Mouse (Mus musculus) liver, embryonic 16.5 days (tissue): ENCODE data around the gene 2210016L21Rik. TPM values are rescaled to one million over a fixed set of nuclear protein-coding genes. Genes with fewer than 3 reads are reported as not detected.
A peak's percentile ranks its signal among the peaks of the same experiment; 100 is the strongest.

Experiments
- ATAC-seq: fragments of 200-750 bp; cut with Nextera tagmentation; 2 replicates; pipeline ENCODE4 v1.8.0; 2017; ENCODE audit warnings: low read depth, mild to moderate bottlenecking, moderate number of reproducible peaks, moderate library complexity
- H3K27ac ChIP-seq: fragments of 300-500 bp; sonication (generic); 2 replicates; pipeline ENCODE4 v1.5.1; 2014; ENCODE audit warnings: mild to moderate bottlenecking, low read length
- H3K27me3 ChIP-seq: fragments of 300-500 bp; sonication (generic); 2 replicates; pipeline ENCODE4 v1.6.1; 2014; ENCODE audit warnings: low read depth, low read length, mixed read lengths; ENCODE audit not compliant: control insufficient read depth, insufficient read depth
- H3K36me3 ChIP-seq: fragments of 300-500 bp; sonication (generic); 2 replicates; pipeline ENCODE4 v1.6.1; 2014; ENCODE audit warnings: mild to moderate bottlenecking; ENCODE audit not compliant: control insufficient read depth, insufficient read depth
- H3K4me1 ChIP-seq: fragments of 300-500 bp; sonication (generic); 2 replicates; pipeline ENCODE4 v1.6.1; 2014; ENCODE audit warnings: low read depth, low read length, mixed read lengths; ENCODE audit not compliant: control insufficient read depth
- H3K4me2 ChIP-seq: fragments of 300-500 bp; sonication (generic); 2 replicates; pipeline ENCODE4 v1.6.1; 2014; ENCODE audit warnings: low read depth, low read length, mixed read lengths
- H3K4me3 ChIP-seq: fragments of 300-500 bp; sonication (generic); 2 replicates; pipeline ENCODE4 v1.5.1; 2014; ENCODE audit warnings: low read depth, mild to moderate bottlenecking, low read length
- H3K9ac ChIP-seq: fragments of 300-500 bp; sonication (generic); 2 replicates; pipeline ENCODE4 v1.6.1; 2014; ENCODE audit warnings: low read depth, low read length
- H3K9me3 ChIP-seq: fragments of 300-500 bp; sonication (generic); replicated peaks from 2 replicates; pipeline ENCODE4 v1.6.1; 2016; ENCODE audit warnings: low read length; ENCODE audit not compliant: control insufficient read depth
- WGBS: fragments of 180-500 bp; shearing (Covaris S2); extraction: QIAGEN DNeasy Blood & Tissue Kit; methylation state at CpG from one replicate; pipeline ENCODE4 v1.1.7; 2014; ENCODE audit not compliant: insufficient replicate concordance; 5-methylcytosine and 5-hydroxymethylcytosine counted together
- polyA plus RNA-seq: library from polyadenylated mRNA; unstranded; fragments of >200 nt; fragmentation: Nextera tagmentation; extraction: Ambion mirVana; gene quantifications from 2 replicates; pipeline ENCODE4 v1.2.1, GENCODE M21; 2015

Gene 2210016L21Rik
- polyA plus RNA-seq, 1 experiment from 2014 or later, result 9.8 TPM

GRCm38 (mm10) chr5:114950669-114951068 is 8.7 kb downstream of the 2210016L21Rik start:
- H3K9ac ChIP-seq, result no peak overlapping the region
- no peaks in the 10 kb centered on the region for H3K27me3 ChIP-seq
- H3K4me1 ChIP-seq, result peaks cover 3% of the 10 kb centered on the region; the same call in 1 of the 2 replicates
- no peak for ATAC-seq
- no peak overlapping the region for H3K4me3 ChIP-seq
- no peak overlapping the region for H3K27ac ChIP-seq
- no peak overlapping the region for H3K4me2 ChIP-seq
- whole genome bisulfite sequencing, result 70% methylated on average over 12 of the region's 12 CpGs
- no peaks in the 10 kb centered on the region for H3K36me3 ChIP-seq
- H3K9me3 ChIP-seq, result no peaks in the 10 kb centered on the region

GRCm38 (mm10) chr5:114951279-114951880 is 9.4 kb downstream of the 2210016L21Rik start:
- WGBS, result 71% methylated on average over 21 of the region's 21 CpGs
- Histone ChIP-seq H3K36me3 (no peaks in the 10 kb centered on the region), H3K27ac (no peak overlapping the region), H3K4me1 (peaks cover 3% of the 10 kb centered on the region; the same call in 1 of the 2 replicates), H3K9me3 (no peaks in the 10 kb centered on the region), H3K4me2 (no peak overlapping the region), H3K4me3 (no peak overlapping the region), H3K27me3 (no peaks in the 10 kb centered on the region), H3K9ac (no peak overlapping the region)
- ATAC-seq, result peak; percentile 66

- ATAC-seq, result no peak
- H3K4me2 ChIP-seq, result no peak overlapping the region
- no peaks in the 10 kb centered on the region for H3K9me3 ChIP-seq
- H3K27ac ChIP-seq, result no peak overlapping the region
- H3K27me3 ChIP-seq, result no peaks in the 10 kb centered on the region
- H3K4me3 ChIP-seq, result no peak overlapping the region
- H3K4me1 ChIP-seq, result peaks cover 3% of the 10 kb centered on the region; the same call in 1 of the 2 replicates
- H3K9ac ChIP-seq, result no peak overlapping the region
- H3K36me3 ChIP-seq, result no peaks in the 10 kb centered on the region
- 75% methylated on average over 14 of the region's 14 CpGs for WGBS
Observed at GRCm38 (mm10) chr5:114953326-114953725, 11.4 kb downstream of the 2210016L21Rik start.

GRCm38 (mm10) chr5:114958069-114958468 is 16.1 kb downstream of the 2210016L21Rik start:
- Histone ChIP-seq H3K9me3 (no peaks in the 10 kb centered on the region), H3K4me3 (no peak overlapping the region), H3K9ac (no peak overlapping the region), H3K4me2 (no peak overlapping the region), H3K27me3 (no peaks in the 10 kb centered on the region), H3K4me1 (no peaks in the 10 kb centered on the region), H3K27ac (no peak overlapping the region), H3K36me3 (no peaks in the 10 kb centered on the region)
- ATAC-seq, result no peak
- 72% methylated on average over 5 of the region's 5 CpGs for WGBS

GRCm38 (mm10) chr5:114961590-114962360 is 19.8 kb downstream of the 2210016L21Rik start:
- Histone ChIP-seq H3K27ac (no peak overlapping the region), H3K27me3 (no peaks in the 10 kb centered on the region), H3K4me2 (no peak overlapping the region), H3K36me3 (no peaks in the 10 kb centered on the region), H3K4me3 (no peak overlapping the region), H3K4me1 (peaks cover 11% of the 10 kb centered on the region), H3K9me3 (no peaks in the 10 kb centered on the region), H3K9ac (no peak overlapping the region)
- no peak for ATAC-seq
- 60% methylated on average over 4 of the region's 4 CpGs for WGBS

- H3K4me1 ChIP-seq, result peaks cover 11% of the 10 kb centered on the region
- no peaks in the 10 kb centered on the region for H3K9me3 ChIP-seq
- ATAC-seq, result peak; percentile 72
- no peaks in the 10 kb centered on the region for H3K36me3 ChIP-seq
- peak overlapping the region; percentile 26; the same call in 1 of the 2 replicates for H3K9ac ChIP-seq
- peak overlapping the region; percentile 33 for H3K4me2 ChIP-seq
- WGBS, result 35% methylated on average over 7 of the region's 7 CpGs
- no peaks in the 10 kb centered on the region for H3K27me3 ChIP-seq
- peak overlapping the region; percentile 18; the same call in 1 of the 2 replicates for H3K4me3 ChIP-seq
- peak overlapping the region; percentile 77 for H3K27ac ChIP-seq
Observed at GRCm38 (mm10) chr5:114964315-114964966, 22.5 kb downstream of the 2210016L21Rik start.

GRCm38 (mm10) chr5:114964967-114965898 is 23.3 kb downstream of the 2210016L21Rik start:
- Histone ChIP-seq H3K27ac (peak overlapping the region; percentile 77), H3K4me3 (peak overlapping the region; percentile 18; the same call in 1 of the 2 replicates), H3K9me3 (no peaks in the 10 kb centered on the region), H3K4me2 (peak overlapping the region; percentile 33), H3K4me1 (peaks cover 11% of the 10 kb centered on the region), H3K9ac (peak overlapping the region; percentile 41; the same call in 1 of the 2 replicates), H3K27me3 (no peaks in the 10 kb centered on the region), H3K36me3 (no peaks in the 10 kb centered on the region)
- ATAC-seq, result peak; percentile 49; the same call in 1 of the 2 replicates
- 42% methylated on average over 17 of the region's 17 CpGs for WGBS

GRCm38 (mm10) chr5:114967523-114968268 is 25.7 kb downstream of the 2210016L21Rik start:
- Histone ChIP-seq H3K4me2 (peak overlapping the region; percentile 36; the same call in 1 of the 2 replicates), H3K9ac (no peak overlapping the region), H3K4me1 (peaks cover 11% of the 10 kb centered on the region), H3K9me3 (no peaks in the 10 kb centered on the region), H3K27me3 (no peaks in the 10 kb centered on the region), H3K36me3 (no peaks in the 10 kb centered on the region), H3K4me3 (no peak overlapping the region), H3K27ac (no peak overlapping the region)
- 31% methylated on average over 14 of the region's 14 CpGs for WGBS
- no peak for ATAC-seq
